Mouse (Mus musculus) midbrain, embryonic 15.5 days (tissue): ENCODE data around the gene Crabp2. TPM values are rescaled to one million over a fixed set of nuclear protein-coding genes. Genes with fewer than 3 reads are reported as not detected.

Experiments used
- ATAC-seq: fragments of 200-750 bp; cut with Nextera tagmentation; replicated peaks from 2 replicates; pipeline ENCODE4 v1.8.0; 2017; ENCODE audit warnings: moderate TSS enrichment
- H3K27ac ChIP-seq: fragments of 300-500 bp; sonication (generic); 2 replicates; pipeline ENCODE4 v1.5.1; 2015; ENCODE audit warnings: mild to moderate bottlenecking, inconsistent platforms
- H3K27me3 ChIP-seq: fragments of 300-500 bp; sonication (generic); replicated peaks from 2 replicates; pipeline ENCODE4 v1.6.1; 2015; ENCODE audit warnings: inconsistent platforms
- H3K36me3 ChIP-seq: fragments of 300-500 bp; sonication (generic); replicated peaks from 2 replicates; pipeline ENCODE4 v1.6.1; 2015; ENCODE audit warnings: inconsistent platforms
- H3K4me1 ChIP-seq: fragments of 300-500 bp; sonication (generic); 2 replicates; pipeline ENCODE4 v1.6.1; 2015; ENCODE audit warnings: inconsistent platforms
- H3K4me2 ChIP-seq: fragments of 300-500 bp; sonication (generic); 2 replicates; pipeline ENCODE4 v1.6.1; 2015; ENCODE audit warnings: inconsistent platforms, mild to moderate bottlenecking, moderate library complexity
- H3K4me3 ChIP-seq: fragments of 300-500 bp; sonication (generic); 2 replicates; pipeline ENCODE4 v1.5.1; 2015; ENCODE audit warnings: mild to moderate bottlenecking, inconsistent platforms
- H3K9ac ChIP-seq: fragments of 300-500 bp; sonication (generic); 2 replicates; pipeline ENCODE4 v1.6.1; 2015; ENCODE audit warnings: mild to moderate bottlenecking, inconsistent platforms
- H3K9me3 ChIP-seq: fragments of 300-500 bp; sonication (generic); 2 replicates; pipeline ENCODE4 v1.6.1; 2016; ENCODE audit warnings: inconsistent platforms
- WGBS: fragments of 180-500 bp; shearing (Covaris S2); methylation state at CpG from one replicate; pipeline ENCODE4 v1.1.7; 2015; ENCODE audit warnings: mixed read lengths; 5-methylcytosine and 5-hydroxymethylcytosine counted together
- polyA plus RNA-seq: library from polyadenylated mRNA; unstranded; fragments of >200 nt; fragmentation: Nextera tagmentation; extraction: Ambion mirVana; gene quantifications from 2 replicates; pipeline ENCODE4 v1.2.1, GENCODE M21; 2015

Crabp2 gene
- polyA plus RNA-seq, 1 experiment from 2014 or later = 44.8 TPM

GRCm38 (mm10) chr3:87996401-87996800, 47.9 kb downstream of the Crabp2 start:
- H3K36me3 ChIP-seq = no peaks in the 10 kb centered on the region
- WGBS = 2% methylated on average over 15 of the region's 15 CpGs

GRCm38 (mm10) chr3:87996971-87997614, 48.6 kb downstream of the Crabp2 start:
- Histone ChIP-seq H3K9ac (peak overlapping the region; percentile 34), H3K9me3 (no peaks in the 10 kb centered on the region), H3K4me2 (peak overlapping the region; percentile 70), H3K4me3 (peak overlapping the region; percentile 38), H3K27me3 (peaks cover 94% of the 10 kb centered on the region), H3K4me1 (peaks cover 31% of the 10 kb centered on the region), H3K36me3 (no peaks in the 10 kb centered on the region), H3K27ac (no peak overlapping the region)
- ATAC-seq = no peak
- WGBS = under 1% methylated on average over 48 of the region's 49 CpGs

More at GRCm38 (mm10) chr3:87996401-87996800, 47.9 kb downstream of the Crabp2 start:
- H3K4me2 ChIP-seq = peak overlapping the region; percentile 70
- H3K27me3 ChIP-seq = peaks cover 94% of the 10 kb centered on the region
- H3K27ac ChIP-seq = no peak overlapping the region
- H3K4me1 ChIP-seq = peaks cover 31% of the 10 kb centered on the region
- ATAC-seq = no peak
- no peaks in the 10 kb centered on the region for H3K9me3 ChIP-seq
- H3K9ac ChIP-seq = no peak overlapping the region
- H3K4me3 ChIP-seq = peak overlapping the region; percentile 38; the same call in 1 of the 2 replicates

GRCm38 (mm10) chr3:87998747-87999146, 50.3 kb downstream of the Crabp2 start:
- Histone ChIP-seq H3K4me3 (peak overlapping the region; percentile 40), H3K4me2 (peak overlapping the region; percentile 77; the same call in 1 of the 2 replicates), H3K9ac (no peak overlapping the region), H3K36me3 (no peaks in the 10 kb centered on the region), H3K27me3 (peaks cover 99% of the 10 kb centered on the region), H3K27ac (no peak overlapping the region), H3K9me3 (no peaks in the 10 kb centered on the region), H3K4me1 (peaks cover 38% of the 10 kb centered on the region)
- WGBS = 0% methylated on average over 7 of the region's 7 CpGs
- 0 out of 2 replicates have a peak, but pooled peaks have one; percentile 8 for ATAC-seq

- 0 out of 2 replicates have a peak, but pooled peaks have one; percentile 31 for ATAC-seq
- Histone ChIP-seq H3K27ac (peak overlapping the region; percentile 60), H3K27me3 (peaks cover 95% of the 10 kb centered on the region), H3K4me2 (peak overlapping the region; percentile 77), H3K4me1 (peaks cover 38% of the 10 kb centered on the region), H3K9ac (peak overlapping the region; percentile 21; the same call in 1 of the 2 replicates), H3K4me3 (peak overlapping the region; percentile 40), H3K9me3 (no peaks in the 10 kb centered on the region), H3K36me3 (no peaks in the 10 kb centered on the region)
- 1% methylated on average over 38 of the region's 38 CpGs for WGBS
These were observed 50.9 kb downstream of the Crabp2 start for GRCm38 (mm10) chr3:87999243-87999895.

- H3K36me3 ChIP-seq = no peaks in the 10 kb centered on the region
- peaks cover 38% of the 10 kb centered on the region for H3K4me1 ChIP-seq
- peak within 1 kb of the TSS; percentile 28; the same call in 1 of the 2 replicates for H3K9ac ChIP-seq
- under 1% methylated on average over 39 of the region's 39 CpGs for WGBS
- no peak for ATAC-seq
- peaks cover 91% of the 10 kb centered on the region for H3K27me3 ChIP-seq
- no peaks in the 10 kb centered on the region for H3K9me3 ChIP-seq
- peak within 1 kb of the TSS; percentile 40 for H3K4me3 ChIP-seq
- peak within 1 kb of the TSS; percentile 77 for H3K4me2 ChIP-seq
- peak within 1 kb of the TSS; percentile 60 for H3K27ac ChIP-seq
These were observed 51.7 kb downstream of the Crabp2 start, which contains the start of gene Bcan for GRCm38 (mm10) chr3:88000181-88000580. Gene Bcan (minus strand): TSS chr3:88000230.

GRCm38 (mm10) chr3:88000816-88001595, 52.5 kb downstream of the Crabp2 start:
- Histone ChIP-seq H3K36me3 (no peaks in the 10 kb centered on the region), H3K27me3 (peaks cover 83% of the 10 kb centered on the region), H3K27ac (no peak overlapping the region), H3K9ac (no peak overlapping the region), H3K4me1 (peaks cover 38% of the 10 kb centered on the region), H3K4me2 (peak overlapping the region; percentile 77), H3K9me3 (no peaks in the 10 kb centered on the region), H3K4me3 (peak overlapping the region; percentile 40)
- 16% methylated on average over 11 of the region's 11 CpGs for WGBS
- no peak for ATAC-seq

- Histone ChIP-seq H3K4me3 (no peak overlapping the region), H3K36me3 (no peaks in the 10 kb centered on the region), H3K27ac (peak overlapping the region; percentile 38; the same call in 1 of the 2 replicates), H3K4me1 (peaks cover 27% of the 10 kb centered on the region), H3K9ac (no peak overlapping the region), H3K9me3 (no peaks in the 10 kb centered on the region), H3K4me2 (peak overlapping the region; percentile 22; the same call in 1 of the 2 replicates), H3K27me3 (peaks cover 68% of the 10 kb centered on the region)
- ATAC-seq = peak; percentile 48
- WGBS = 4% methylated on average over 17 of the region's 17 CpGs
These were observed 54.0 kb downstream of the Crabp2 start for GRCm38 (mm10) chr3:88002291-88002976.

Other genes starting within 250 kb of the Crabp2 start
- 0.84 and 0.89 TPM in 2 replicates for gene Lrrc71, start 200.0 kb upstream of the Crabp2 start, polyA plus RNA-seq
- gene Ntrk1, start 153.5 kb upstream of the Crabp2 start, polyA plus RNA-seq = 1.0 and 1.6 TPM in 2 replicates
- 0.66 and 0.69 TPM in 2 replicates for gene Insrr, start 151.7 kb upstream of the Crabp2 start, polyA plus RNA-seq
- gene Pear1, start 124.4 kb upstream of the Crabp2 start, polyA plus RNA-seq = 8.6 and 9.8 TPM in 2 replicates
- not detected in 2 replicates for gene Sh2d2a, start 101.9 kb upstream of the Crabp2 start, polyA plus RNA-seq
- gene Prcc, start 63.1 kb upstream of the Crabp2 start, polyA plus RNA-seq = 15.8 and 17.2 TPM in 2 replicates
- gene Hdgf, start 42.3 kb upstream of the Crabp2 start, polyA plus RNA-seq = 173 and 190 TPM in 2 replicates
- 51.5 and 55.4 TPM in 2 replicates for gene Mrpl24, start 29.2 kb upstream of the Crabp2 start, polyA plus RNA-seq
- 30.5 and 34.9 TPM in 2 replicates for gene Isg20l2, start 18.4 kb upstream of the Crabp2 start, polyA plus RNA-seq
- gene Rrnad1, start 17.9 kb upstream of the Crabp2 start, polyA plus RNA-seq = 23.0 and 23.2 TPM in 2 replicates
- 33.0 and 40.7 TPM in 2 replicates for gene Nes, start 22.4 kb downstream of the Crabp2 start, polyA plus RNA-seq
- gene Bcan, start 51.6 kb downstream of the Crabp2 start, polyA plus RNA-seq = 53.4 and 62.8 TPM in 2 replicates
- 0.71 and 0.82 TPM in 2 replicates for gene Hapln2, start 78.9 kb downstream of the Crabp2 start, polyA plus RNA-seq
- 32.0 and 35.3 TPM in 2 replicates for gene Gpatch4, start 94.4 kb downstream of the Crabp2 start, polyA plus RNA-seq
- gene Naxe, start 109.8 kb downstream of the Crabp2 start, polyA plus RNA-seq = 158 and 159 TPM in 2 replicates
- not detected in 2 replicates for gene Ttc24, start 129.6 kb downstream of the Crabp2 start, polyA plus RNA-seq
- gene Iqgap3, start 133.3 kb downstream of the Crabp2 start, polyA plus RNA-seq = 2.7 and 3.0 TPM in 2 replicates
- 23.2 and 25.3 TPM in 2 replicates for gene Mef2d, start 193.7 kb downstream of the Crabp2 start, polyA plus RNA-seq